Mouse (Mus musculus): ENCODE measurements around the gene Ugt1a5.

GRCm38 (mm10) chr1:88268070-88268469 lies 102.3 kb downstream of the Ugt1a5 start:
- TF ChIP-seq CTCF (IDR thresholded peaks at IDR 0.05; ENCODE audit: low read depth, low read length) (no peak), POLR2A (IDR thresholded peaks at IDR 0.05; ENCODE audit: borderline replicate concordance, low read depth, low read length) (no peak)
